Mouse (Mus musculus) forebrain, embryonic 13.5 days (tissue): ENCODE results near the gene Anxa5. TPM values are rescaled to one million over a fixed set of nuclear protein-coding genes. Genes with fewer than 3 reads are reported as not detected.

Experiments used
- ATAC-seq: fragments of 200-750 bp; cut with Nextera tagmentation; 2 replicates; pipeline ENCODE4 v1.8.0; 2017
- H3K27ac ChIP-seq: fragments of 300-500 bp; sonication (generic); 2 replicates; pipeline ENCODE4 v1.5.1; 2015; ENCODE audit warnings: inconsistent platforms, mild to moderate bottlenecking, moderate library complexity
- H3K27me3 ChIP-seq: fragments of 300-500 bp; sonication (generic); 2 replicates; pipeline ENCODE4 v1.6.1; 2015; ENCODE audit warnings: mild to moderate bottlenecking, inconsistent platforms
- H3K36me3 ChIP-seq: fragments of 300-500 bp; sonication (generic); 2 replicates; pipeline ENCODE4 v1.6.1; 2015; ENCODE audit warnings: mild to moderate bottlenecking, inconsistent platforms; ENCODE audit not compliant: poor library complexity, severe bottlenecking
- H3K4me1 ChIP-seq: fragments of 300-500 bp; sonication (generic); 2 replicates; pipeline ENCODE4 v1.6.1; 2015; ENCODE audit warnings: inconsistent platforms
- H3K4me2 ChIP-seq: fragments of 300-500 bp; sonication (generic); 2 replicates; pipeline ENCODE4 v1.6.1; 2015; ENCODE audit warnings: inconsistent platforms, mild to moderate bottlenecking, moderate library complexity
- H3K4me3 ChIP-seq: fragments of 300-500 bp; sonication (generic); 2 replicates; pipeline ENCODE4 v1.5.1; 2015; ENCODE audit warnings: mild to moderate bottlenecking, inconsistent platforms
- H3K9ac ChIP-seq: fragments of 300-500 bp; sonication (generic); 2 replicates; pipeline ENCODE4 v1.6.1; 2015; ENCODE audit warnings: mild to moderate bottlenecking, inconsistent platforms
- H3K9me3 ChIP-seq: fragments of 300-500 bp; sonication (generic); replicated peaks from 2 replicates; pipeline ENCODE4 v1.6.1; 2016; ENCODE audit warnings: inconsistent platforms
- WGBS: fragments of 180-500 bp; shearing (Covaris S2); methylation state at CpG from one replicate; pipeline ENCODE4 v1.1.7; 2015; 5-methylcytosine and 5-hydroxymethylcytosine counted together
- polyA plus RNA-seq: library from polyadenylated mRNA; unstranded; fragments of >200 nt; fragmentation: Nextera tagmentation; extraction: Ambion mirVana; gene quantifications from 2 replicates; pipeline ENCODE4 v1.2.1, GENCODE M21; 2015

The Anxa5 gene
- polyA plus RNA-seq, 1 experiment from 2014 or later = 50.5 TPM

GRCm38 (mm10) chr3:36467632-36468031 is 8.1 kb downstream of the Anxa5 start:
- no peak overlapping the region for H3K27ac ChIP-seq
- no peaks in the 10 kb centered on the region for H3K36me3 ChIP-seq
- no peak overlapping the region for H3K4me3 ChIP-seq
- no peak overlapping the region for H3K9ac ChIP-seq
- WGBS = 92% methylated on average over 7 of the region's 7 CpGs
- no peaks in the 10 kb centered on the region for H3K9me3 ChIP-seq
- no peak for ATAC-seq
- H3K27me3 ChIP-seq = no peaks in the 10 kb centered on the region
- H3K4me1 ChIP-seq = no peaks in the 10 kb centered on the region
- H3K4me2 ChIP-seq = no peak overlapping the region

DNA sequence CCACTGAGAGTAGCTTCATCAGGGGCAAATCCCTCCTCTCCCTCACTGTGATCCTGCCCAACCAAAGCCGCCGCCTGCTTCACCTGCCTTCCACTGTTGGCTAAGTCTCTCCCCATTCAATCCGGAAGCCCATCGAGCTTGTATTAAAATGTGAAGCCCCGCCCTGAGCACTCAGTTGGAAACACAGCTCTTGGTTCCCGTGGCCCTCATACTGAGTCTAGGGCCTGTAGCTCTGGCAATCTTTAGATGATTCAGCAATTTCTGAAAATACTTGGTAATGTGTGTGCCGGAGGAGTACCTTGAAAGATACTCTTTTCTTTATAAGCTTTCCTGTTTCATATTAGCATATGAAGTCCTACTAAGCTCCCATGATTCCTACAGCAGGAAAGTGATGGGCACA is 10.2 kb downstream of the Anxa5 start:
- no peaks in the 10 kb centered on the region for H3K27me3 ChIP-seq
- H3K4me2 ChIP-seq = no peak overlapping the region
- H3K9me3 ChIP-seq = no peaks in the 10 kb centered on the region
- no peak for ATAC-seq
- H3K4me1 ChIP-seq = no peaks in the 10 kb centered on the region
- H3K4me3 ChIP-seq = no peak overlapping the region
- H3K9ac ChIP-seq = no peak overlapping the region
- no peaks in the 10 kb centered on the region for H3K36me3 ChIP-seq
- H3K27ac ChIP-seq = no peak overlapping the region
- WGBS = 57% methylated on average over 7 of the region's 7 CpGs

GRCm38 (mm10) chr3:36462348-36462747 is 13.3 kb downstream of the Anxa5 start:
- H3K27ac ChIP-seq = no peak overlapping the region
- no peaks in the 10 kb centered on the region for H3K4me1 ChIP-seq
- 0 out of 2 replicates have a peak, but pooled peaks cover 4% of the 10 kb centered on the region for H3K36me3 ChIP-seq
- no peaks in the 10 kb centered on the region for H3K27me3 ChIP-seq
- no peak overlapping the region for H3K9ac ChIP-seq
- no peak overlapping the region for H3K4me2 ChIP-seq
- ATAC-seq = no peak
- WGBS = 32% methylated on average over 1 of the region's 1 CpGs
- H3K4me3 ChIP-seq = no peak overlapping the region
- no peaks in the 10 kb centered on the region for H3K9me3 ChIP-seq

DNA sequence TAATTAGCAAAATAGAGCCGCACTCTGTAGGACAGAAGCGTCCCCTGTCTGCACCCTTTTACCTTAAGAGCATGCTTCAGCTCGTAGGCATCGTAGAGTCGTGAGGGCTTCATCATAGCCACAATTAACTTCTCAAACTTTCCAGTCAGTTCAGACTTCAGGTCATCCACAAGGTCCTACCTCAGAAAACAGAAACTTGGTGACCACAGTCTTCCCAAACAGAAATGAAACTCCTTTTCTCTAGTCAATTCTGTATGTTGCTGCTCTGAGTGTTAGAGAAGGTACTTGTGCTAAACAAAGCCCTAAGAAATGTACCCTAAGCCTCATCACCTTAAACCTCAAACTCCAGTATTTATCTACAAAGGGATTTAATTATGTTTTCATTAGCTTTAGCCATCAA is 13.9 kb downstream of the Anxa5 start:
- Histone ChIP-seq H3K4me2 (no peak overlapping the region), H3K27ac (no peak overlapping the region), H3K9ac (no peak overlapping the region), H3K36me3 (0 out of 2 replicates have a peak, but pooled peaks cover 4% of the 10 kb centered on the region), H3K9me3 (no peaks in the 10 kb centered on the region), H3K4me1 (no peaks in the 10 kb centered on the region), H3K27me3 (no peaks in the 10 kb centered on the region), H3K4me3 (no peak overlapping the region)
- no peak for ATAC-seq
- WGBS = 80% methylated on average over 5 of the region's 5 CpGs

DNA sequence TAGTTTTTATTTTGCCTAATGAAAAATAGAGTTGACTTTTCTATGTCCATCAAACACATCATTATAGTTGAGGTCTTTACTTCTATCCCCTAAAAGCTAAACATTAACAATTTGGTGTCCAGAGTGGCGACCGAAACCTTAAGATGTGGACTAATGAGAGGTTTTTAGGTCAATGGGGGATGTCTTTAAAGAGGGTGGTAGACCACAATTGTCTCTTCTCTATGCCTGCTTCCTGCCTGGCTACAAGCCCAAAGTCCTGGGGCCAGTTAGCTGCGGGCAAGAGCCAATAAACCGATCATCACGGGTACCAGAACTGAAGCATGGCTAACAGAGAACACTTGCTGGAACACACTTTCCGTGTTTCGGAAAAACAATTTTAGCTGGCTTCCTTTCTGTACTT is 15.0 kb downstream of the Anxa5 start:
- ATAC-seq = no peak
- H3K4me1 ChIP-seq = no peaks in the 10 kb centered on the region
- WGBS = 95% methylated on average over 7 of the region's 7 CpGs

DNA sequence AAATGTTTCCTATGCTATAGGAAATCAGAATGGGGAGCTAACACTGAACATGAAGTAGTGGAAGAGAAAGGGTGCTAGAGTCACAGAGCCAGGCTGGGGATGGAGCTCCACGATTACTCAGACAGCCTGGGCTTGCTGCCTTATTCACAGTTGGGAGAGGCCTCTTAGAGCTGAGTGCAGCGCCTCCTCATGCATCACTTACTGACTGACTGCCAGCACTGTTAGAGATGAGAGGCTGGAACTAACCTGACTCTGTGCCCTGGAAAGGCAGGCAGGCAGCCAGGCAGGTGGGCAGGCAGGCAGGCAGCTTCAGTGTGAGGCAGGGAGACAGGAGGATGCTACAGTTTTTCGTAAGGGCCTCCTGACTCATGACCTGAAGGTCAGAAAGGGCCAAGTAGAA is 20.1 kb downstream of the Anxa5 start:
- Histone ChIP-seq H3K4me3 (no peak overlapping the region), H3K9me3 (no peaks in the 10 kb centered on the region), H3K36me3 (0 out of 2 replicates have a peak, but pooled peaks cover 4% of the 10 kb centered on the region), H3K4me1 (no peaks in the 10 kb centered on the region), H3K27me3 (no peaks in the 10 kb centered on the region), H3K9ac (no peak overlapping the region), H3K27ac (no peak overlapping the region), H3K4me2 (no peak overlapping the region)
- WGBS = 73% methylated on average over 3 of the region's 3 CpGs
- ATAC-seq = no peak

More for the DNA sequence above, 15.0 kb downstream of the Anxa5 start:
- Histone ChIP-seq H3K4me2 (no peak overlapping the region), H3K27ac (no peak overlapping the region), H3K9ac (no peak overlapping the region), H3K4me3 (no peak overlapping the region), H3K9me3 (no peaks in the 10 kb centered on the region), H3K27me3 (no peaks in the 10 kb centered on the region), H3K36me3 (0 out of 2 replicates have a peak, but pooled peaks cover 4% of the 10 kb centered on the region)

- H3K27me3 ChIP-seq = no peaks in the 10 kb centered on the region
- H3K36me3 ChIP-seq = 0 out of 2 replicates have a peak, but pooled peaks cover 4% of the 10 kb centered on the region
- ATAC-seq = no peak
- no peak overlapping the region for H3K4me2 ChIP-seq
- WGBS = 94% methylated on average over 8 of the region's 8 CpGs
- H3K9ac ChIP-seq = no peak overlapping the region
- no peak overlapping the region for H3K27ac ChIP-seq
- no peaks in the 10 kb centered on the region for H3K4me1 ChIP-seq
- H3K9me3 ChIP-seq = no peaks in the 10 kb centered on the region
- H3K4me3 ChIP-seq = no peak overlapping the region
Observed at GRCm38 (mm10) chr3:36455124-36455523, 20.6 kb downstream of the Anxa5 start.

- Histone ChIP-seq H3K4me1 (no peaks in the 10 kb centered on the region), H3K36me3 (no peaks in the 10 kb centered on the region), H3K9me3 (no peaks in the 10 kb centered on the region), H3K4me3 (no peak overlapping the region), H3K27ac (no peak overlapping the region), H3K27me3 (no peaks in the 10 kb centered on the region), H3K9ac (no peak overlapping the region), H3K4me2 (no peak overlapping the region)
- WGBS = 91% methylated on average over 1 of the region's 1 CpGs
- no peak for ATAC-seq
Observed at GRCm38 (mm10) chr3:36452502-36452901, 23.2 kb downstream of the Anxa5 start.

- H3K9ac ChIP-seq = no peak overlapping the region
- H3K36me3 ChIP-seq = no peaks in the 10 kb centered on the region
- no peaks in the 10 kb centered on the region for H3K4me1 ChIP-seq
- no peak overlapping the region for H3K4me2 ChIP-seq
- 52% methylated on average over 20 of the region's 20 CpGs for WGBS
- 0 out of 2 replicates have a peak, but pooled peaks have one; percentile 19 for ATAC-seq
- no peaks in the 10 kb centered on the region for H3K9me3 ChIP-seq
- no peak overlapping the region for H3K4me3 ChIP-seq
- H3K27ac ChIP-seq = no peak overlapping the region
- no peaks in the 10 kb centered on the region for H3K27me3 ChIP-seq
Observed at GRCm38 (mm10) chr3:36449292-36450165, 26.2 kb downstream of the Anxa5 start.

GRCm38 (mm10) chr3:36446918-36447317 is 28.8 kb downstream of the Anxa5 start:
- WGBS = 82% methylated on average over 6 of the region's 6 CpGs
- no peaks in the 10 kb centered on the region for H3K36me3 ChIP-seq
- H3K4me2 ChIP-seq = no peak overlapping the region
- no peak overlapping the region for H3K27ac ChIP-seq
- ATAC-seq = no peak
- no peaks in the 10 kb centered on the region for H3K27me3 ChIP-seq
- H3K4me1 ChIP-seq = peaks cover 3% of the 10 kb centered on the region; the same call in 1 of the 2 replicates
- H3K9ac ChIP-seq = no peak overlapping the region
- no peak overlapping the region for H3K4me3 ChIP-seq
- H3K9me3 ChIP-seq = no peaks in the 10 kb centered on the region

GRCm38 (mm10) chr3:36446506-36446905 is 29.2 kb downstream of the Anxa5 start:
- no peak overlapping the region for H3K4me2 ChIP-seq
- ATAC-seq = no peak
- no peak overlapping the region for H3K27ac ChIP-seq
- no peaks in the 10 kb centered on the region for H3K27me3 ChIP-seq
- WGBS = 73% methylated on average over 5 of the region's 5 CpGs
- H3K36me3 ChIP-seq = no peaks in the 10 kb centered on the region
- no peak overlapping the region for H3K4me3 ChIP-seq
- H3K9ac ChIP-seq = no peak overlapping the region
- H3K9me3 ChIP-seq = no peaks in the 10 kb centered on the region
- peaks cover 3% of the 10 kb centered on the region; the same call in 1 of the 2 replicates for H3K4me1 ChIP-seq

- no peak overlapping the region for H3K4me2 ChIP-seq
- no peak overlapping the region for H3K27ac ChIP-seq
- peaks cover 3% of the 10 kb centered on the region; the same call in 1 of the 2 replicates for H3K4me1 ChIP-seq
- H3K4me3 ChIP-seq = no peak overlapping the region
- WGBS = 88% methylated on average over 3 of the region's 3 CpGs
- ATAC-seq = no peak
- no peaks in the 10 kb centered on the region for H3K27me3 ChIP-seq
- no peaks in the 10 kb centered on the region for H3K36me3 ChIP-seq
- H3K9ac ChIP-seq = no peak overlapping the region
- no peaks in the 10 kb centered on the region for H3K9me3 ChIP-seq
Observed at GRCm38 (mm10) chr3:36446041-36446440, 29.7 kb downstream of the Anxa5 start.
